Mouse (Mus musculus) heart, postnatal 10 days (tissue): Measurements from ENCODE around the gene Macrod2. TPM values are rescaled to one million over a fixed set of nuclear protein-coding genes. Genes with fewer than 3 reads are reported as not detected.
A peak's percentile ranks its signal among the peaks of the same experiment; 100 is the strongest.

Source experiments
- DNase-seq, 2 experiments: peaks; one replicate each; pipeline ENCODE4 v3.0.0; 2021
- intact Hi-C: fragments of 180-260 bp; cut with DNase I; formaldehyde crosslinking; loops from one replicate; pipeline ENCODE4 v1.15.1; 2025
- total RNA-seq, 2 experiments: library from RNA; stranded (reverse); gene quantifications; 2 replicates each; pipeline ENCODE4 v1.2.3; 2021

Macrod2 gene
- total RNA-seq, 2 experiments from 2014 or later: 8.5 to 9.9 TPM

- intact Hi-C loops: no loop called here
- no peak for DNase-seq
Measured at GRCm38 (mm10) chr2:141886694-141887474, 1491.8 kb downstream of the Macrod2 start.

DNA sequence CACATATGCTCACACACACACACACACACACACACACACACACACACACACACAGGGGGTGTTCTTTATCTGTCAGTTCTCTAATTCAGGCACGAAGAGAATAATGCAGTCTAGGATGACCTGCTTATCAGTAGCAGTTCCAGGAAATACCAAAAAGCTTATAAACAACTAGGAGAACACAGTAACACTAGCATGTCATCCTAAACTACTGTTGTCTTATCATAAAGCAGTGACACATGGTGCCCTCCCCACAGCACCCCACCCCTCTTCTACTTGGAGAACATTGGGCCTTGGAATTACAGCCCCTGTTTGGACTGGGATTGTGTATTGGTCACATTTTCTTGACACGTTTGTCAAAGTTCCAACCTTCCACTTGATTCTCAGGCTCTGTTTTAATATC, 1494.4 kb downstream of the Macrod2 start:
- intact Hi-C loops: no loop called here
- DNase-seq: no peak

DNA sequence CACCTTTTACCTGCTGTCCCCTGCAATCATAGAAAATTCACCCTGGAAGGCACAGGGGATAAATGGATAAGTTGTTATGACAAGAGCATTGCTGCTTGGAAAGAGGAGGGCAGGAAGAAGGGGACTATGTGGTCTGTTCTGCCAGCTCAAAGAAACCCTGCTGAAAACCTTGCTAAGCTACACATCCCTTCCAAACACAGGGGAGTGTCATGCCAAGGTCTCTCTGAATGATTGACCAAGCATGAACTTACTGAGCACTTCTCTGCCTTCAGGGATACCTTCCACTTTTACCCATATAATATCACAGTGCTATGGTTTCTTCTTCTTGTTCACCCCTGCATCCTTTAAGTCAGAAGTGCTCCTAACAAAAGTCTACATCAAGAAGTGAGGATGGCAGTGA, 1502.8 kb downstream of the Macrod2 start:
- intact Hi-C loops: no loop called here

DNA sequence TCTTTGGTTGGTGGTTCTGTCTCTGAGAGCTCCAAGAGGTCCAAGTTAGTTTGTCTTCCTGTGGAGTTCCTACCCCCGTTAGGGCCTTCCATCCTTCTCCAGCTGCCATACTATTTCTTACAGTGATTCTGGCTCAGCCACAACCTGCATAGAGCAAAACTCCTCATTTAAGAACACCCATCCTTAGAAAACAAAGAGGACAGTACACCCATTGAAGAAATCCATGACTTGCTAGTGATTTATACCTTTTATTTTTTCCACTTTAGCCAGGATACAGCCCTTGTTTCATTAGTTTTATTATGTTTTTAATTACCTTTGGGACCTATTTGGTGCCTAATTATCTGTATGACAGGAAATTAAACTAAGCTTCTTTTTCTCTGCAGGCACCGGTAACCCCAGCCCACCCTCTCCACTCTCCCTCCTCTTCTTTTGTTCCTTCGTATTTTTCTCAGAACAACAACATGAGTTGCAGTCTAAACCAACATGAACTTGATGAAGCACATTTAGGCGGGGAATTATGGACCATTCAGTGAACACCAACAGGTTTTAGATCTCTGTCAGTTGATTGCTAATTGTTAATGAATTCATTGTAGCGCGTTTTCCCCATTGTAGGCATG, 1516.8 kb downstream of the Macrod2 start:
- intact Hi-C loops: no loop called here
- DNase-seq: no peak

More for the DNA sequence above, 1502.8 kb downstream of the Macrod2 start:
- no peak for DNase-seq

DNA sequence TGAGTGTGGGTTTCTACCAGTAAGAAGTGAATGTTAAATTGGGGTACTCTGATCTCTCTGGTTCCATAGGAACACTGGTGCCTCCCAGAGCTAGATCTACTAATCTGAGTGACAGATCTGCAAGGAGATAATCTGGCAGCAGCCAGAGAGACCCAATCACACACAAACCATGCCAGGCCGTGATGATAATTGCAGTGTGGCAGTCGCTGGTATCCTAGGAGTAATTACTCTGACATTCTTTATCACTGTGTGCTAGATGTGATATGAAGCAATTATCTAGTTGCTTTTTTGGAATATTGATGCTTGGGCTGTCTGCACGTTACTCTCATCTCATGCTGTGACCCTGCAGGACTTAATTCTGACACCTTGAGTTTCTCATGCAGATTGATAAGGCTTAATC, 1518.4 kb downstream of the Macrod2 start:
- DNase-seq: no peak
- intact Hi-C loops: no loop called here

- DNase-seq: no peak
- intact Hi-C loops: no loop called here
Measured at GRCm38 (mm10) chr2:141913894-141914293, 1518.8 kb downstream of the Macrod2 start.

DNA sequence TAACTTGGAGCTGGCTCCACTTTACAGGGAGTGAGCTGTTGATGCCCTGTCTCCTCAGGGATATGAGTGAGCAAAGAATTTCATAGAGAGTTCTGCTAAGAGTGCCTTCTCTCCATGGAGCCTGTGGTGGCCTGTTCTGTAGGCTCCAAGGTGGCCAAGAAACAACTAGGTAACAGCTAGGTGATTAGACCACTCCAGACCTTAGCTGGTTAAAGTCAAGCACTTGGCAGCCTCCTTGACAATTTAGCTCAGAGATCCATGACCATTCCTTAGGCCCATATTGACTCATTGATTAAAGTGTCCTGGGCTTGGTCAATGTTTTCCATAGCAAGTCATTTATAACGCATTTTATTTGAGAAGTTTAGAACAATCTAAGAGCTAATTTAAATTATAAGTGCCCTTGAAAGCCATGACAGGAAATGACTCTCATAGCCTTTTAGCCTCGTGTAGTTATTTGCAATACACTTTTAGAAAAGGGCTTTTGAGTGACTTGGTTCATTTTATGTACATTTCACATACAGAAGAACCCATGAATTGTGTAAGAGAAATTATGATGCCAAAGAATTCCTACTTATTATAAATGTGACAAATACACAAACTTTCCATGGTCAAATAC, 1525.4 kb downstream of the Macrod2 start:
- intact Hi-C loops: no loop called here
- no peak for DNase-seq

- no peak for DNase-seq
- intact Hi-C loops: no loop called here
Measured at GRCm38 (mm10) chr2:141935130-141935529, 1540.0 kb downstream of the Macrod2 start.

- intact Hi-C loops: no loop called here
- DNase-seq: no peak
Measured at GRCm38 (mm10) chr2:141954795-141955194, 1559.7 kb downstream of the Macrod2 start.

DNA sequence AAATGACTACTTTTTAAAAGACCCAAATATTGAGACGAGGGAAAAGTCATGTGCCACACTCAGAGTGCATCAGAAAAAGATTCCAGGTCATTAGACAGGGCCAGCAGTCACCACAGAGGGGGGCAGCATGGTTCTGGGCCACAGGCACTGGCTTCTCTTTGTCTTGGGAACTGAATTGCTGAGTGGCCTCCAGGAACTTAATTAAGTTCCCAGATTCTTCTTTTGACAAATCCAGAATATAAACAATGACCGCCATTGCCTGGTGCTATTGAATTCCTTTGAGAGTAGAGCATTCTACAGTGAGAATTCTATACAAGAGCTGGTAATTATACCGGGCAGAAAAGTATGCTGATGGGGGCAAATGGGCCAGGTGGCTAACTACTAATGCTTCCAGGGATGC, 1560.1 kb downstream of the Macrod2 start:
- DNase-seq: no peak
- intact Hi-C loops: no loop called here

DNA sequence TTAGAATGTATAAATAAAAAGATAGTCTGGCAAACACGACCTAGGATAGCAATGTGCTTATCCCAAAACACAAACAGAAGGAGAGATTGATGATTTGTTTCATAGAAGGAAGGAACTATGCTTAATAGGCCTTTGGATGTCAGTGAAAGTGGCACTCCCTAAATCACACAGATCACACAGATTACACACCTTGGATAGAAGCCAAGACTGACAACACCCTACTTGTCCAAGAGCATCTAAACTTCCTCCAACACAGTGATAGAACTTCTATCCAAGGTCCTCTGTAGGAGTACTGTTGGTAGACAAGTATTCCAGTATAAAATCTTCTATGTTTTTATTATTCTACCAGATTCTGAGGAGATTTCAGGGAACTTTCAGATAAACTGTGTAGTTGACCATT, 1567.8 kb downstream of the Macrod2 start:
- intact Hi-C loops: no loop called here
- no peak for DNase-seq

DNA sequence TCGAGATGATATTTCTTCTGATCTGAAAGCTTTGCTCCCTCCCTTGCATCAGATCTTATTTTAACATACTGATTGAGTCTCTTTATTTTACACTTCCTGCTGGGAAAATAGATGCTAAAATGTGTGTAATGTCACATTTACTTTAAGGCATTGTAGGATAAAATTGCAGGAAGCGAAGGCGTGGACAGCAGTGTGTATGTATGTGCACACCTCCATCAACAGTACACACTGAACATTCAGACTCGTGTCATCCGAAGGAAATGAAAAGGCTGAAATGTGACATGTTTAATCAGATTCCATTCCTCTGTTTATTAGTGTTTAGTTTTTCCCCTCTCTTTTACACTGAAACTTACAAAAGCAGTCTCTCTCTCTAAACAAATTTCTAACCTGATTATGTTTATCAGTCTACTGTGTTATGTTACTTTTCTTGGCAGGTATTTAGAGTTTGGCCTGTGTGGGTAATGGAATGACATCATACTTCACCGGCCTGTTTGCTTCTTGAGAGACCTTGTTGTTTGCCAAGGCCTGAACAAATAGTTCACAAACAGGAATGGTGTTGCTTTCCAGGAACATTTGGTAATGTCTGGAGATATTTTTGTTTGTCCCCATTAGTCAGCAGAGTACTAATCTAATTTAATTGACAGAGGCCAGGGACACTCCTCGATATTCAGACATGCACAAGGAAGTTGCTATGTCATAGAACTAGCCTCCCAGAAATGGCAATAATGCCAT, 1588.7 kb downstream of the Macrod2 start:
- intact Hi-C loops: no loop called here
- DNase-seq: peak in 1 of 2 experiments; percentile 12

DNA sequence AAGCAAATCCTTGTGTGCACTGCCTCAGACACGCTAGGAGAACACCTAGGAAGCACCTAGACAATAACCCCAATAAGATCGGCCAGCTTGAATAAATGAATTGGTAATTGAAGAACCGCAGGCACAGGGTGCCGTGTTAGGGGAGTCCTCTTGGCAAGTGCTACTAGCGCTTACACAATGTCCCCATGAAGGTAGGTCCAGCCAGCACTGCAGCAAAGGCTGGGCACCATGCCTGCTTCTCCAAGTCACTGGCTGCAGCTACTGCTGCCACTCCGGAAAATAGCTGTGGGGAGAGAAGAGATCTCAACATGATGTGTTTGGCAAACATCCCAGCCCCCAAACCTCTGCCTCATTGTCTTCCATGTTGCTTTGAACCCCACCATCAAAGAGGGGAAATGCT, 1603.8 kb downstream of the Macrod2 start:
- intact Hi-C loops: no loop called here
- peak; percentile 46 to 63 for DNase-seq

GRCm38 (mm10) chr2:142024534-142025155, 1629.5 kb downstream of the Macrod2 start:
- intact Hi-C loops: no loop called here
- DNase-seq: no peak

DNA sequence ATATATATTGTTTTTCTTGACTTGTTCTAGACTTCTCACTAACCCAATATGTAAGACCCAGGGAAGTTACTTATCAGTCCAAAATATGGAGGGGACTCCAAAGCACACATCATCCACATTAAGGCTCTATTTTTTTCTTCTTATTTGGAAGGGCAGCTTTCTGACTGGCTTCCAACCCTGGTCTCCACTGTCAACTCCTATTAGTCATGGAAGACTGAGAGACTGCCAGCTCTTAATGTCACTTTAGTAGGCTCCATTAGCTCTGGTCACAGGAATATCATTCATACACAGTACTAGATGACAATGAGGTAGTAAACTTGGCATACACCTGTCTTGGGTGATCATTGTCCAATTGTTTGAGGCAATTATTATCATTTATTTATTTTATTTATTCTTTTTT, 1631.6 kb downstream of the Macrod2 start:
- intact Hi-C loops: no loop called here

GRCm38 (mm10) chr2:142030756-142031646, 1635.9 kb downstream of the Macrod2 start:
- intact Hi-C loops: no loop called here
- DNase-seq: no peak

More for the DNA sequence above, 1631.6 kb downstream of the Macrod2 start:
- DNase-seq: no peak

- intact Hi-C loops: loop anchor here (5.0 kb wide), 1 partner anchor 1383 kb away; the partner anchor contains the start of gene Flrt3
Measured at GRCm38 (mm10) chr2:142055576-142055975, 1660.5 kb downstream of the Macrod2 start.

DNA sequence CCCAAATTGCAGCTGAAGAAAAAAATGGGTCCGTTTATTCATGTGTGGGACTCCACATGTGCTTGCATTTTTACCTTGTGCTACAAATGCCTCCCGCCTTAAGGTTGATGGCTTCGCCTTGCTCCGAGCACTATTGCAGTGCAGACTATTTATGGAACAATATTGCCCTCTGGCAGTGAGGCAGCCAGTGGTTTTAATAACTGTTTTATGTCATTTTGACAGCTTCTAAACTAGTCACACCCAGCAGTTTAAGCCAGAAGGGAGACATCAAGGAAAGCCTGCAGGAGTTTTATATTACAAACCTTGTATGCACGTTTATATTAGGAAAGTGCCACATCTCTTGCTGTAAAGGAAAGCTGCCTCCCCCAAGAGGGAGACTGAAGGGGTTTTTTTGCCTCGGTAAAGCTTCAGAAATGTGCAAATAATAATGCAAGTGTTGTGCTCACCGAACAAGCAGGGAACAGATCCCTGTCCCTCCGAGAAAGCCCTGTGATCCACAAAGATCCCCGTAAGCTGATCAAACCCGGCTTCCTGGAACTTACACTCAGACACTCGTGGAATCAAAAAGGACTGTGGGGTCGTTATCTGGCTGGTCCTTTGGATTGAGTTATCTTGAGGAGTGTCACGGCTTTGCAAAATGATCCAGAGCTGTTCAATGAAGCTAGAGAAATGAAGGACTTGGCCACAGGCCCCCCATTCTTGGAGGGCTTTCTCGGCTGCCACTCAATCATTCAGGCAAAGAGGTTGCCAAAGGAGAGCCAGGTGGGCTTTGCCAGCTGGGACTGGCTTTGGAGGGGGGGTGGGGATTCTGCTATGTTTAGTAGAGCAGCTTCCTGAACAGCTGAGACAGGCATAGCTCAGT, 1663.0 kb downstream of the Macrod2 start:
- intact Hi-C loops: loop anchor here (5.0 kb wide), 1 partner anchor 1386 kb away; the partner anchor contains the start of gene Flrt3

More at GRCm38 (mm10) chr2:142055576-142055975, 1660.5 kb downstream of the Macrod2 start:
- no peak for DNase-seq

DNA sequence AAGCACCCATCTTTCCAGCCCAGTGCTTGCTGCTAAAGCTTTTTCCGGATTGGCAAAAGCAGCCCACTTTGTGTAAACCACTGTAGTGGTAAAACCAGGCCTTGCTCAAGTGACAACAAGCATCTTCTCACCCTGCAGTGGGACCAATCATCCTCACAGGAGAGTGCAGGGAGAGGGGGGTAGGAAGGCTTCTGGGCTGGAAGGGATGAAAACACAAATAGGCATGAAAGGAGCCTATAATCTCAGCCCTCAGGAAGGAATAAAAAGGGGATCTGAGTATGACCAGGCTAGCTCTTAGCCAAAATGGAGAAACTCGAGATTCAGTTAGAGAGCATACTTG, 1663.6 kb downstream of the Macrod2 start:
- intact Hi-C loops: loop anchor here (5.0 kb wide), 1 partner anchor 1386 kb away; the partner anchor contains the start of gene Flrt3
- DNase-seq: no peak

More for the DNA sequence above, 1663.0 kb downstream of the Macrod2 start:
- DNase-seq: peak; percentile 33 to 38
